Mouse (Mus musculus): Measurements from ENCODE around the gene Cacna1f. TPM values are rescaled to one million over a fixed set of nuclear protein-coding genes. Genes with fewer than 3 reads are reported as not detected.

Cacna1f gene
- total and polyA plus RNA-seq, 2 experiments from 2014 or later, result 0.05 to 0.20 TPM

- Histone ChIP-seq H3K27ac (ENCODE audit: low read depth, low read length) (no peak overlapping the region), H3K9me3 (ENCODE audit: low read length) (no peaks in the 10 kb centered on the region), H3K9ac (replicated peaks; ENCODE audit: low read length, poor library complexity, severe bottlenecking) (no peak overlapping the region), H3K27me3 (ENCODE audit: insufficient read depth, low read length) (no peaks in the 10 kb centered on the region), H3K36me3 (ENCODE audit: insufficient read depth, low read length) (no peaks in the 10 kb centered on the region), H3K4me2 (ENCODE audit: low read depth, low read length, poor library complexity, severe bottlenecking) (peak overlapping the region; percentile 45), H3K4me1 (ENCODE audit: insufficient read depth, low read length) (no peaks in the 10 kb centered on the region), H3K4me3 (ENCODE audit: low read depth, low read length) (peak overlapping the region; percentile 24)
- WGBS, result 25% methylated on average over 12 of the region's 12 CpGs
- ATAC-seq (ENCODE audit: low FRiP score), result no peak
- no peak for DNase-seq (ENCODE audit: low spot score)
- no peak for TF ChIP-seq CTCF (IDR thresholded peaks at IDR 0.05)
Observed at GRCm38 (mm10) chrX:7680057-7680412, 73.2 kb downstream of the Cacna1f start.

- Histone ChIP-seq H3K27ac (ENCODE audit: low read depth, low read length) (no peak within 1 kb of the TSS), H3K9me3 (ENCODE audit: low read length) (no peaks in the 10 kb centered on the region), H3K36me3 (ENCODE audit: insufficient read depth, low read length) (no peaks in the 10 kb centered on the region), H3K27me3 (ENCODE audit: insufficient read depth, low read length) (no peaks in the 10 kb centered on the region), H3K4me2 (ENCODE audit: low read depth, low read length, poor library complexity, severe bottlenecking) (peak within 1 kb of the TSS; percentile 45), H3K4me3 (ENCODE audit: low read depth, low read length) (peak within 1 kb of the TSS; percentile 24), H3K4me1 (ENCODE audit: insufficient read depth, low read length) (no peaks in the 10 kb centered on the region), H3K9ac (replicated peaks; ENCODE audit: low read length, poor library complexity, severe bottlenecking) (no peak within 1 kb of the TSS)
- TF ChIP-seq CTCF (IDR thresholded peaks at IDR 0.05), result no peak
- DNase-seq (ENCODE audit: low spot score), result no peak
- 72% methylated on average over 10 of the region's 14 CpGs for WGBS
- ATAC-seq (ENCODE audit: low FRiP score), result no peak
Observed at GRCm38 (mm10) chrX:7680864-7681263, 74.0 kb downstream of the Cacna1f start, which contains the start of gene Magix. TSS of gene Magix (minus strand) at chrX:7681251.

Other genes starting within 250 kb of the Cacna1f start
- 12.4 and 13.9 TPM in 2 replicates for gene Usp27x, start 231.3 kb upstream of the Cacna1f start, total RNA-seq (2014; rRNA removed)
- 2.8 TPM in 2 replicates for gene Usp27x, start 231.3 kb upstream of the Cacna1f start, polyA plus RNA-seq (2015; fragmentation: Nextera tagmentation; extraction: Ambion mirVana)
- gene Foxp3, start 33.4 kb upstream of the Cacna1f start, total RNA-seq (2014; rRNA removed), result 0.16 TPM in 1 of 2 replicates, not detected in the other
- 0.30 TPM in 1 of 2 replicates, not detected in the other for gene Foxp3, start 33.4 kb upstream of the Cacna1f start, polyA plus RNA-seq (2015; fragmentation: Nextera tagmentation; extraction: Ambion mirVana)
- gene Ppp1r3f, start 32.8 kb upstream of the Cacna1f start, total RNA-seq (2014; rRNA removed), result 19.4 and 27.3 TPM in 2 replicates
- 8.4 and 9.4 TPM in 2 replicates for gene Ppp1r3f, start 32.8 kb upstream of the Cacna1f start, polyA plus RNA-seq (2015; fragmentation: Nextera tagmentation; extraction: Ambion mirVana)
- gene Ccdc22, start 1.6 kb upstream of the Cacna1f start, total RNA-seq (2014; rRNA removed), result 29.6 and 32.3 TPM in 2 replicates
- 19.9 and 20.0 TPM in 2 replicates for gene Ccdc22, start 1.6 kb upstream of the Cacna1f start, polyA plus RNA-seq (2015; fragmentation: Nextera tagmentation; extraction: Ambion mirVana)
- 431 and 492 TPM in 2 replicates for gene Syp, start 31.4 kb downstream of the Cacna1f start, total RNA-seq (2014; rRNA removed)
- 329 and 360 TPM in 2 replicates for gene Syp, start 31.4 kb downstream of the Cacna1f start, polyA plus RNA-seq (2015; fragmentation: Nextera tagmentation; extraction: Ambion mirVana)
- gene Prickle3, start 50.2 kb downstream of the Cacna1f start, total RNA-seq (2014; rRNA removed), result 0.99 and 1.6 TPM in 2 replicates
- gene Prickle3, start 50.2 kb downstream of the Cacna1f start, polyA plus RNA-seq (2015; fragmentation: Nextera tagmentation; extraction: Ambion mirVana), result 1.1 and 1.3 TPM in 2 replicates
- 9.1 and 16.4 TPM in 2 replicates for gene Plp2, start 64.3 kb downstream of the Cacna1f start, total RNA-seq (2014; rRNA removed)
- gene Plp2, start 64.3 kb downstream of the Cacna1f start, polyA plus RNA-seq (2015; fragmentation: Nextera tagmentation; extraction: Ambion mirVana), result 18.9 and 20.0 TPM in 2 replicates
- not detected in 2 replicates for gene Magix, start 74.2 kb downstream of the Cacna1f start, total RNA-seq (2014; rRNA removed)
- 0.07 and 0.13 TPM in 2 replicates for gene Magix, start 74.2 kb downstream of the Cacna1f start, polyA plus RNA-seq (2015; fragmentation: Nextera tagmentation; extraction: Ambion mirVana)
- gene Gpkow, start 90.0 kb downstream of the Cacna1f start, total RNA-seq (2014; rRNA removed), result 11.9 and 25.1 TPM in 2 replicates
- gene Gpkow, start 90.0 kb downstream of the Cacna1f start, polyA plus RNA-seq (2015; fragmentation: Nextera tagmentation; extraction: Ambion mirVana), result 41.6 and 42.3 TPM in 2 replicates
- 34.6 and 42.0 TPM in 2 replicates for gene Wdr45, start 107.2 kb downstream of the Cacna1f start, total RNA-seq (2014; rRNA removed)
- gene Wdr45, start 107.2 kb downstream of the Cacna1f start, polyA plus RNA-seq (2015; fragmentation: Nextera tagmentation; extraction: Ambion mirVana), result 27.2 and 30.5 TPM in 2 replicates
- gene Gm45208, start 115.2 kb downstream of the Cacna1f start, total RNA-seq (2014; rRNA removed), result 0.71 TPM in 1 of 2 replicates, not detected in the other
- not detected in 2 replicates for gene Gm45208, start 115.2 kb downstream of the Cacna1f start, polyA plus RNA-seq (2015; fragmentation: Nextera tagmentation; extraction: Ambion mirVana)
- 110 and 134 TPM in 2 replicates for gene Praf2, start 121.4 kb downstream of the Cacna1f start, total RNA-seq (2014; rRNA removed)
- gene Praf2, start 121.4 kb downstream of the Cacna1f start, polyA plus RNA-seq (2015; fragmentation: Nextera tagmentation; extraction: Ambion mirVana), result 136 and 146 TPM in 2 replicates
- 272 and 352 TPM in 2 replicates for gene Ccdc120, start 143.8 kb downstream of the Cacna1f start, total RNA-seq (2014; rRNA removed)
- gene Ccdc120, start 143.8 kb downstream of the Cacna1f start, polyA plus RNA-seq (2015; fragmentation: Nextera tagmentation; extraction: Ambion mirVana), result 64.9 and 71.6 TPM in 2 replicates
- 21.0 and 22.3 TPM in 2 replicates for gene Tfe3, start 155.5 kb downstream of the Cacna1f start, total RNA-seq (2014; rRNA removed)
- 20.0 and 21.0 TPM in 2 replicates for gene Tfe3, start 155.5 kb downstream of the Cacna1f start, polyA plus RNA-seq (2015; fragmentation: Nextera tagmentation; extraction: Ambion mirVana)
- gene Gripap1, start 182.7 kb downstream of the Cacna1f start, total RNA-seq (2014; rRNA removed), result 27.2 and 36.3 TPM in 2 replicates
- gene Gripap1, start 182.7 kb downstream of the Cacna1f start, polyA plus RNA-seq (2015; fragmentation: Nextera tagmentation; extraction: Ambion mirVana), result 63.9 and 68.4 TPM in 2 replicates
- gene Kcnd1, start 215.2 kb downstream of the Cacna1f start, total RNA-seq (2014; rRNA removed), result 3.1 and 5.2 TPM in 2 replicates
- 4.6 and 5.3 TPM in 2 replicates for gene Kcnd1, start 215.2 kb downstream of the Cacna1f start, polyA plus RNA-seq (2015; fragmentation: Nextera tagmentation; extraction: Ambion mirVana)
- 61.2 and 68.3 TPM in 2 replicates for gene Otud5, start 234.3 kb downstream of the Cacna1f start, total RNA-seq (2014; rRNA removed)
- 37.0 and 39.6 TPM in 2 replicates for gene Otud5, start 234.3 kb downstream of the Cacna1f start, polyA plus RNA-seq (2015; fragmentation: Nextera tagmentation; extraction: Ambion mirVana)

All from midbrain, postnatal 0 days (tissue).